Mouse (Mus musculus): ENCODE measurements at regions not wholly inside any gene's neighbourhood (a gene's known extent, or its start where the extent isn't known, plus 50 kb on each side); places are given as distances from the start of the nearest gene placed in this dataset.

GRCm38 (mm10) chr17:74921413-74921812 is 84.0 kb upstream of the Ltbp1 start:
- TF ChIP-seq CTCF (conservative IDR thresholded peaks at IDR 0.05; ENCODE audit: low read length) (no peak), NANOG (IDR thresholded peaks at IDR 0.05; ENCODE audit: borderline replicate concordance, low read length) (no peak), POU5F1 (IDR thresholded peaks at IDR 0.05; ENCODE audit: borderline replicate concordance, low read length) (no peak)
